Mouse (Mus musculus) bone marrow macrophage, adult 2 months (primary cell): Measurements from ENCODE around the gene Aicda.

Experiments used
- CTCF ChIP-seq: IDR thresholded peaks from 2 replicates; pipeline ENCODE4 v1.5.1; 2012; ENCODE audit warnings: low read depth, mild to moderate bottlenecking, low read length, moderate library complexity
- POLR2A ChIP-seq: IDR thresholded peaks from 2 replicates; pipeline ENCODE4 v1.6.1; 2012; ENCODE audit warnings: mild to moderate bottlenecking, low read depth, low read length, borderline replicate concordance

- TF ChIP-seq CTCF (no peak), POLR2A (no peak)
These were observed 30.3 kb upstream of the Aicda start for GRCm38 (mm10) chr6:122523289-122523688.
